Mouse (Mus musculus) G1E (cell line): ENCODE data around the gene Galntl6.

Experiments
- CTCF ChIP-seq: IDR thresholded peaks from 2 replicates; pipeline ENCODE4 v1.5.1; 2012; ENCODE audit warnings: low read depth, low read length, inconsistent platforms, mixed read lengths
- GATA1 ChIP-seq: IDR thresholded peaks from 2 replicates; pipeline ENCODE4 v1.6.1; 2012; ENCODE audit warnings: borderline replicate concordance, low read length, inconsistent platforms, mixed read lengths
- GATA2 ChIP-seq: IDR thresholded peaks from 2 replicates; pipeline ENCODE4 v1.6.1; 2012; ENCODE audit warnings: low read depth, low read length, inconsistent platforms, borderline replicate concordance

DNA sequence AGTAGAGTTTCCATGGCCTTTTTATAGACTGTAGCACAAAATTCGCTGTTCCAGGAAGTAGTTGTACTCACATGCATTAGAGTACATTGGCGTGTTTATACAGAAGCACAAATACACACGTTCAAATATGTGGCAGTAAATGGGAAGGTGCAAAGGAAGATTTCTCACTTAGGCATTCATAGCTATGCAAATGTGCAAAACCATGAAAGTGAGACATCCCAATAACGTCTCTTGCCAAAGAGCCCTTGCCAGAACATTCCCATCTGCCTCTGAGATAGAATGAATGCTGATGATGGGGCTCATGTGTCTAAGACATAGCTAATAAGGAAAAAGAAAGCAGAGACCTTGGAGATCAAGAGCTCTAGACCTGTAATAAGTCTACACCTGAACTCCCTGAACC lies 1071.0 kb downstream of the Galntl6 start:
- TF ChIP-seq CTCF (no peak), GATA1 (no peak), GATA2 (no peak)
